Mouse (Mus musculus): ENCODE measurements around the gene 1700003F12Rik.

Gene 1700003F12Rik

GRCm38 (mm10) chr2:154576876-154577743, 30.2 kb downstream of the 1700003F12Rik start:
- no peak for DNase-seq

- DNase-seq: no peak
Observed at GRCm38 (mm10) chr2:154577744-154578067, 30.8 kb downstream of the 1700003F12Rik start.

GRCm38 (mm10) chr2:154580586-154580985, 33.7 kb downstream of the 1700003F12Rik start:
- DNase-seq: no peak

- DNase-seq: no peak
Observed at GRCm38 (mm10) chr2:154581421-154581820, 34.5 kb downstream of the 1700003F12Rik start.

- peak; percentile 87 to 88 for DNase-seq
Observed at GRCm38 (mm10) chr2:154583906-154584872, 37.3 kb downstream of the 1700003F12Rik start.

- peak; percentile 63 to 64 for DNase-seq
Observed at GRCm38 (mm10) chr2:154584931-154585601, 38.2 kb downstream of the 1700003F12Rik start.

- DNase-seq: peak; percentile 52 to 69
Observed at GRCm38 (mm10) chr2:154586405-154586804, 39.5 kb downstream of the 1700003F12Rik start.

- no peak for DNase-seq
Observed at GRCm38 (mm10) chr2:154589051-154589450, 42.2 kb downstream of the 1700003F12Rik start.

- no peak for DNase-seq
Observed at GRCm38 (mm10) chr2:154591239-154591638, 44.4 kb downstream of the 1700003F12Rik start.

- DNase-seq: peak; percentile 42 to 56
Observed at GRCm38 (mm10) chr2:154593025-154593424, 46.1 kb downstream of the 1700003F12Rik start.

GRCm38 (mm10) chr2:154595775-154596174, 48.9 kb downstream of the 1700003F12Rik start:
- DNase-seq: peak; percentile 35 to 59

GRCm38 (mm10) chr2:154597399-154597798, 50.5 kb downstream of the 1700003F12Rik start:
- DNase-seq: no peak
